Mouse (Mus musculus): ENCODE measurements around the gene Gucy2f.
"Not testable (repeated sequence)": the region's sequence is repeated elsewhere in the genome, so short reads cannot be mapped to it uniquely, and the experiment has no call there.

The Gucy2f gene

GRCm38 (mm10) chrX:142196831-142197230, at the start of gene Gucy2f:
Gucy2f (minus strand) TSS chrX:142196931.
- no peak for DNase-seq (ENCODE audit: low spot score in 2 of 2)

GRCm38 (mm10) chrX:142245682-142246327, 49.1 kb upstream of the Gucy2f start:
- DNase-seq (ENCODE audit: low spot score in 2 of 2), result no peak

GRCm38 (mm10) chrX:142237101-142237500, 40.4 kb upstream of the Gucy2f start:
- DNase-seq (ENCODE audit: low spot score in 2 of 2), result no peak

- DNase-seq (ENCODE audit: low spot score in 2 of 2), result not testable (repeated sequence)
Measured at GRCm38 (mm10) chrX:142236146-142236545, 39.4 kb upstream of the Gucy2f start.

- DNase-seq (ENCODE audit: low spot score in 2 of 2), result no peak
Measured at GRCm38 (mm10) chrX:142228769-142229158, 32.0 kb upstream of the Gucy2f start.

- peak; percentile 54 to 68 for DNase-seq (ENCODE audit: low spot score in 2 of 2)
Measured at GRCm38 (mm10) chrX:142228055-142228768, 31.5 kb upstream of the Gucy2f start.

GRCm38 (mm10) chrX:142227398-142228054, 30.8 kb upstream of the Gucy2f start:
- DNase-seq (ENCODE audit: low spot score in 2 of 2), result peak in 1 of 2 experiments; percentile 2

GRCm38 (mm10) chrX:142226542-142226941, 29.8 kb upstream of the Gucy2f start, which contains the start of gene Nxt2:
Nxt2 (plus strand) TSS chrX:142226770.
- DNase-seq (ENCODE audit: low spot score in 2 of 2), result no peak

GRCm38 (mm10) chrX:142200295-142200694, 3.6 kb upstream of the Gucy2f start:
- peak; percentile 62 for DNase-seq (ENCODE audit: low spot score in 2 of 2)

- DNase-seq (ENCODE audit: low spot score in 2 of 2), result no peak
Measured at GRCm38 (mm10) chrX:142195551-142195950, 1.2 kb downstream of the Gucy2f start.

GRCm38 (mm10) chrX:142194420-142194819, 2.3 kb downstream of the Gucy2f start:
- no peak for DNase-seq (ENCODE audit: low spot score in 2 of 2)

- DNase-seq (ENCODE audit: low spot score in 2 of 2), result no peak
Measured at GRCm38 (mm10) chrX:142190355-142190754, 6.4 kb downstream of the Gucy2f start.

GRCm38 (mm10) chrX:142189023-142189703, 7.6 kb downstream of the Gucy2f start:
- peak; percentile 26 to 42 for DNase-seq (ENCODE audit: low spot score in 2 of 2)

GRCm38 (mm10) chrX:142182026-142182425, 14.7 kb downstream of the Gucy2f start:
- no peak for DNase-seq (ENCODE audit: low spot score in 2 of 2)

GRCm38 (mm10) chrX:142176981-142177380, 19.8 kb downstream of the Gucy2f start:
- no peak for DNase-seq (ENCODE audit: low spot score in 2 of 2)

GRCm38 (mm10) chrX:142115779-142116178, 81.0 kb downstream of the Gucy2f start:
- DNase-seq (ENCODE audit: low spot score in 2 of 2), result no peak

- no peak for DNase-seq (ENCODE audit: low spot score in 2 of 2)
Measured at GRCm38 (mm10) chrX:142111236-142111635, 85.5 kb downstream of the Gucy2f start.

GRCm38 (mm10) chrX:142096904-142097303, 99.8 kb downstream of the Gucy2f start:
- DNase-seq (ENCODE audit: low spot score in 2 of 2), result peak; percentile 26 to 39

- DNase-seq (ENCODE audit: low spot score in 2 of 2), result peak in 1 of 2 experiments; percentile 2
Measured at GRCm38 (mm10) chrX:142095579-142095978, 101.2 kb downstream of the Gucy2f start.

GRCm38 (mm10) chrX:142062585-142062984, 134.1 kb downstream of the Gucy2f start:
- no peak for DNase-seq (ENCODE audit: low spot score in 2 of 2)
